Mouse (Mus musculus) kidney, postnatal 4 days (tissue): ENCODE data around the gene Ptprm.

Experiments used
- DNase-seq, 2 experiments: peaks; one replicate each; pipeline ENCODE4 v3.0.0; 2021; ENCODE audit warnings: mixed read lengths in 2 of 2

Gene Ptprm

GRCm38 (mm10) chr17:67209676-67210344 lies 144.4 kb downstream of the Ptprm start:
- peak in 1 of 2 experiments; percentile 14 for DNase-seq

GRCm38 (mm10) chr17:67208600-67208999 lies 145.7 kb downstream of the Ptprm start:
- DNase-seq, result no peak

- DNase-seq, result no peak
Observed at GRCm38 (mm10) chr17:67206984-67207383, 147.3 kb downstream of the Ptprm start.

GRCm38 (mm10) chr17:67201151-67201550 lies 153.1 kb downstream of the Ptprm start:
- DNase-seq, result no peak

GRCm38 (mm10) chr17:67193728-67194127 lies 160.5 kb downstream of the Ptprm start:
- no peak for DNase-seq

GRCm38 (mm10) chr17:67188514-67188913 lies 165.7 kb downstream of the Ptprm start:
- DNase-seq, result no peak

GRCm38 (mm10) chr17:67186879-67187278 lies 167.4 kb downstream of the Ptprm start:
- no peak for DNase-seq

GRCm38 (mm10) chr17:67185942-67186341 lies 168.3 kb downstream of the Ptprm start:
- DNase-seq, result no peak

GRCm38 (mm10) chr17:67179446-67179845 lies 174.8 kb downstream of the Ptprm start:
- DNase-seq, result no peak

- DNase-seq, result no peak
Observed at GRCm38 (mm10) chr17:67178686-67179265, 175.5 kb downstream of the Ptprm start.

GRCm38 (mm10) chr17:67175836-67176235 lies 178.4 kb downstream of the Ptprm start:
- DNase-seq, result peak; percentile 23 to 56

- no peak for DNase-seq
Observed at GRCm38 (mm10) chr17:67171353-67171752, 182.9 kb downstream of the Ptprm start.

- peak; percentile 12 to 17 for DNase-seq
Observed at GRCm38 (mm10) chr17:67170696-67171095, 183.6 kb downstream of the Ptprm start.

GRCm38 (mm10) chr17:67165876-67166275 lies 188.4 kb downstream of the Ptprm start:
- DNase-seq, result no peak

- DNase-seq, result no peak
Observed at GRCm38 (mm10) chr17:67159611-67160010, 194.6 kb downstream of the Ptprm start.

GRCm38 (mm10) chr17:67157089-67157752 lies 197.0 kb downstream of the Ptprm start:
- DNase-seq, result no peak

GRCm38 (mm10) chr17:67152218-67152617 lies 202.0 kb downstream of the Ptprm start:
- DNase-seq, result no peak

GRCm38 (mm10) chr17:67150441-67150840 lies 203.8 kb downstream of the Ptprm start:
- no peak for DNase-seq

GRCm38 (mm10) chr17:67142183-67142756 lies 212.0 kb downstream of the Ptprm start:
- DNase-seq, result no peak

GRCm38 (mm10) chr17:67140502-67140901 lies 213.8 kb downstream of the Ptprm start:
- peak; percentile 55 to 59 for DNase-seq

GRCm38 (mm10) chr17:67138981-67139380 lies 215.3 kb downstream of the Ptprm start:
- no peak for DNase-seq

GRCm38 (mm10) chr17:67136876-67137275 lies 217.4 kb downstream of the Ptprm start:
- DNase-seq, result no peak

GRCm38 (mm10) chr17:67136421-67136820 lies 217.8 kb downstream of the Ptprm start:
- no peak for DNase-seq

- DNase-seq, result no peak
Observed at GRCm38 (mm10) chr17:67134235-67134634, 220.0 kb downstream of the Ptprm start.
